Mouse (Mus musculus): ENCODE measurements around the gene Trabd2b. TPM values are rescaled to one million over a fixed set of nuclear protein-coding genes. Genes with fewer than 3 reads are reported as not detected.

Trabd2b gene
- polyA plus RNA-seq, 1 experiment from 2014 or later, result 5.7 TPM

DNA sequence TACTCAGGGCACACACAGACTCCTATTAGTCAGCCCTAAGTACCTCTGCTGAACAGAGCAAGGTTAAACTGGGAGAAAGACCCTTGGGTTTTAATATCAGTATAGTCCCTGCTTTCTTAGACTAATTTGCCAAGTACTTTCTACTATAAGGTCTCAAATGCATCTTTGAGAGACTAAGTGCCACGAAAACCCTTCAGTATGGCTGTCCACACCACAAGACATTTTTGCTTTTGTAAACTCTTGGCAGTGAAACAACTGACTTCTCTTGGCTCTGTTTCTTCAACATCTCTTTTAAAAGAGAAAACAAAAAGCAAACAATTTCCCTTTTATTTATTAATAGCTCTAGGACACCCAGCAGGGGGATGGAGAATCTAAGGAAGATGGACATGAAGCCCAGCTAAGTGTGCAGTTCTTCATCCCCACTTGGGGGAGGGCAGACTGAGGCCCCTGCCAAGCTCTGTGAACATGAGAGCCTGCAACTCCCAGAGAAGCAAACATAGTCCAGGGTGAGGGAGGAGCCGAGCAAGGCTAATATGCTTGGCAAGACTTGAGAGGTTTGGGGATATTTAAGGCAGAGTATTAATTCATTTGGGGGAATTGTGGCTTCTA, 18.9 kb upstream of the Trabd2b start:
- no peaks in the 10 kb centered on the region for H3K36me3 ChIP-seq (ENCODE audit: insufficient read depth, low read length)
- H3K9me3 ChIP-seq (ENCODE audit: low read length), result no peaks in the 10 kb centered on the region
- no peaks in the 10 kb centered on the region for H3K4me1 ChIP-seq (ENCODE audit: insufficient read depth, low read length)
- no peak overlapping the region for H3K9ac ChIP-seq (replicated peaks; ENCODE audit: low read length)
- 75% methylated on average over 2 of the region's 2 CpGs for WGBS
- H3K27me3 ChIP-seq (ENCODE audit: insufficient read depth, low read length), result no peaks in the 10 kb centered on the region
- H3K27ac ChIP-seq (ENCODE audit: low read length), result no peak overlapping the region
- H3K4me3 ChIP-seq (ENCODE audit: low read length), result no peak overlapping the region
- H3K4me2 ChIP-seq (replicated peaks; ENCODE audit: low read depth, low read length), result no peak overlapping the region
- no peak for ATAC-seq (ENCODE audit: low FRiP score, low TSS enrichment)

DNA sequence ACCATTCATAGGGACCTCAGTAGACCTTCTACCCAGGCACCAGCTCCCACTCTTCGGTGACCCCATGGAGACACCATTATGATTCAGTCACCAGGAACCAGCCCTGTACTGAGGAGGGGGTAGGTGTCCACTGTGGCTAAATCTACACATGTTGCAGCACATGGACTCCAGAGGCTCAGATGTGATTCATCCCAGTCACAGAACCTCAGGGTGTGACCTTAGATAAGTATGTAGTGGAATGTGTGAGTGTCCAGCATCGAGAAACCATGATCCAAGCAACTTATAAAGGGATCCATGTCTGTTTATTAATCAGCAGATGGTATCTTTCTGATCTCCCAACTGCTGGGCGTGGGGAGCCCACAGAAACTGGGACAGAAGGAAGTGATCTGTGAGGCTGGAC, 18.2 kb upstream of the Trabd2b start:
- H3K27me3 ChIP-seq (ENCODE audit: insufficient read depth, low read length), result no peaks in the 10 kb centered on the region
- no peak overlapping the region for H3K4me3 ChIP-seq (ENCODE audit: low read length)
- no peak overlapping the region for H3K9ac ChIP-seq (replicated peaks; ENCODE audit: low read length)
- H3K4me2 ChIP-seq (replicated peaks; ENCODE audit: low read depth, low read length), result no peak overlapping the region
- no peak overlapping the region for H3K27ac ChIP-seq (ENCODE audit: low read length)
- H3K36me3 ChIP-seq (ENCODE audit: insufficient read depth, low read length), result no peaks in the 10 kb centered on the region
- no peaks in the 10 kb centered on the region for H3K4me1 ChIP-seq (ENCODE audit: insufficient read depth, low read length)
- H3K9me3 ChIP-seq (ENCODE audit: low read length), result no peaks in the 10 kb centered on the region
- no peak for ATAC-seq (ENCODE audit: low FRiP score, low TSS enrichment)
- WGBS, result 82% methylated on average over 3 of the region's 3 CpGs

GRCm38 (mm10) chr4:114389653-114390052, 16.9 kb upstream of the Trabd2b start:
- Histone ChIP-seq H3K36me3 (ENCODE audit: insufficient read depth, low read length) (no peaks in the 10 kb centered on the region), H3K27ac (ENCODE audit: low read length) (no peak overlapping the region), H3K9ac (replicated peaks; ENCODE audit: low read length) (no peak overlapping the region), H3K9me3 (ENCODE audit: low read length) (no peaks in the 10 kb centered on the region), H3K4me2 (replicated peaks; ENCODE audit: low read depth, low read length) (no peak overlapping the region), H3K4me1 (ENCODE audit: insufficient read depth, low read length) (no peaks in the 10 kb centered on the region), H3K27me3 (ENCODE audit: insufficient read depth, low read length) (no peaks in the 10 kb centered on the region), H3K4me3 (ENCODE audit: low read length) (no peak overlapping the region)
- ATAC-seq (ENCODE audit: low FRiP score, low TSS enrichment), result no peak

GRCm38 (mm10) chr4:114397625-114398024, 8.9 kb upstream of the Trabd2b start:
- Histone ChIP-seq H3K27ac (ENCODE audit: low read length) (no peak overlapping the region), H3K9me3 (ENCODE audit: low read length) (no peaks in the 10 kb centered on the region), H3K36me3 (ENCODE audit: insufficient read depth, low read length) (no peaks in the 10 kb centered on the region), H3K9ac (replicated peaks; ENCODE audit: low read length) (no peak overlapping the region), H3K4me3 (ENCODE audit: low read length) (no peak overlapping the region), H3K4me2 (replicated peaks; ENCODE audit: low read depth, low read length) (no peak overlapping the region), H3K4me1 (ENCODE audit: insufficient read depth, low read length) (peaks cover 12% of the 10 kb centered on the region; the same call in 1 of the 2 replicates), H3K27me3 (ENCODE audit: insufficient read depth, low read length) (peaks cover 7% of the 10 kb centered on the region; the same call in 1 of the 2 replicates)
- no peak for ATAC-seq (ENCODE audit: low FRiP score, low TSS enrichment)

- Histone ChIP-seq H3K36me3 (ENCODE audit: insufficient read depth, low read length) (no peaks in the 10 kb centered on the region), H3K4me2 (replicated peaks; ENCODE audit: low read depth, low read length) (no peak overlapping the region), H3K4me3 (ENCODE audit: low read length) (no peak overlapping the region), H3K4me1 (ENCODE audit: insufficient read depth, low read length) (peaks cover 15% of the 10 kb centered on the region; the same call in 1 of the 2 replicates), H3K27ac (ENCODE audit: low read length) (no peak overlapping the region), H3K27me3 (ENCODE audit: insufficient read depth, low read length) (peaks cover 17% of the 10 kb centered on the region; the same call in 1 of the 2 replicates), H3K9ac (replicated peaks; ENCODE audit: low read length) (no peak overlapping the region), H3K9me3 (ENCODE audit: low read length) (no peaks in the 10 kb centered on the region)
- no peak for ATAC-seq (ENCODE audit: low FRiP score, low TSS enrichment)
- WGBS, result 65% methylated on average over 3 of the region's 3 CpGs
Measured at GRCm38 (mm10) chr4:114399821-114400220, 6.7 kb upstream of the Trabd2b start.

- Histone ChIP-seq H3K4me2 (replicated peaks; ENCODE audit: low read depth, low read length) (no peak overlapping the region), H3K27ac (ENCODE audit: low read length) (no peak overlapping the region), H3K4me1 (ENCODE audit: insufficient read depth, low read length) (peaks cover 25% of the 10 kb centered on the region; the same call in 1 of the 2 replicates), H3K27me3 (ENCODE audit: insufficient read depth, low read length) (peaks cover 19% of the 10 kb centered on the region; the same call in 1 of the 2 replicates), H3K9ac (replicated peaks; ENCODE audit: low read length) (no peak overlapping the region), H3K36me3 (ENCODE audit: insufficient read depth, low read length) (no peaks in the 10 kb centered on the region), H3K9me3 (ENCODE audit: low read length) (no peaks in the 10 kb centered on the region), H3K4me3 (ENCODE audit: low read length) (no peak overlapping the region)
- ATAC-seq (ENCODE audit: low FRiP score, low TSS enrichment), result peak; percentile 62
- 36% methylated on average over 7 of the region's 7 CpGs for WGBS
Measured at GRCm38 (mm10) chr4:114401993-114402731, 4.4 kb upstream of the Trabd2b start.

DNA sequence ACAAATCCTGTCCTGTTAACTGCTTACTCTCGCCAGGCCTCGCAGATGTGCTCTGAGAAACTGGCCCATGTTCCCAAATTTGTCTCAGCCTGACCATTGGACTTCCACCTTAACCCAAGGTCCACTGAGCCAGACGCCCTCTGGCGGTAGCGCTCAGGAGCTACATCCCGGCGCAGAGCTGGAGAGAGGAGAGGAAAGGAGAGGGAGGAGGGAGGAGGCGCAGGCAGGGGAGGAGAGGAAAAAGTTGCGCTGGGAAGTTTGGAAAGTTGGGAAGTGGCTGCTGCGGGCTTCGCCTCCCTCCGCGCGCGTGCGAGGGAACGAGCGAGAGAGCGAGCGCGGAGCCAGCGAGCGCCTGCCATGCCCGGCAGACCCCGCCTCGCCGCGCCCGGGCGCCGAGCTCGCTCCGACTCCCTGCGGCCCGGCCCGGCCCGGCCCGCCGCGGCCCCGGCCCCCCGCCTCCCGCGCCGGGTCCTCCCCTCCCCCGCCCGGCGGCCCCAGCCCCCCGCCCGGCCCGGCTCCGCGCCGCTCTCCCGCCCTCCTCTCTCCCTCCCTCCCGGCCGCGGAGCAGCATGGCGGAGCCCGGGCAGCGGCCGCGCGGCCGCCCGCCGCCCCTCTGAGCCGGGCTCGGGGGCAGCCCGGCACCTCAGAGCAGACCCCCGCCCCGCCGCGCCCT, 706 bp upstream of the Trabd2b start:
- Histone ChIP-seq H3K36me3 (ENCODE audit: insufficient read depth, low read length) (no peaks in the 10 kb centered on the region), H3K9me3 (ENCODE audit: low read length) (no peaks in the 10 kb centered on the region), H3K4me2 (replicated peaks; ENCODE audit: low read depth, low read length) (peak overlapping the region; percentile 94), H3K4me3 (ENCODE audit: low read length) (peak overlapping the region; percentile 81), H3K27me3 (ENCODE audit: insufficient read depth, low read length) (peaks cover 21% of the 10 kb centered on the region; the same call in 1 of the 2 replicates), H3K9ac (replicated peaks; ENCODE audit: low read length) (peak overlapping the region; percentile 87), H3K27ac (ENCODE audit: low read length) (peak overlapping the region; percentile 94), H3K4me1 (ENCODE audit: insufficient read depth, low read length) (peaks cover 60% of the 10 kb centered on the region)
- ATAC-seq (ENCODE audit: low FRiP score, low TSS enrichment), result peak; percentile 63
- WGBS, result 1% methylated on average over 29 of the region's 74 CpGs

GRCm38 (mm10) chr4:114407516-114407915, 992 bp downstream of the Trabd2b start:
- WGBS, result 52% methylated on average over 3 of the region's 3 CpGs

DNA sequence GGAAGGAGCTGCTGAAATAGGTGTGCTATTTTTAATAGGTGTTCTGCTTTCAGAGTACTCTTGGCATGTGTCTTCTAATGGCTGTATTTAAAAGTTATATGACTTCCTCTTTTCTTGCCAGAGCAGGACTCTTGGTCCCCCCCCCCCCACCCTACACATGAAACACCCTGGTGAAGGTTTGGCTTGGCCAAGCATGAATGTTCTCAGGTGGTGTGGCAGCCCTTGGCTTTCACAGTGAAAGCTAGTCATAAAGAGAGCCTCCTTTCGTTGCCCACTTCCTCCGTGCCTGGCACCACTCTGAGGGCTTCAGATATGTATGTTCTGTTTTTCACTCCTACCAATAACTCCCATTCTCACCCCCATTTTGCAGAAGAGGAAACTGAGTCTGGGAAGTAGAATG, 1.8 kb downstream of the Trabd2b start:
- Histone ChIP-seq H3K4me1 (ENCODE audit: insufficient read depth, low read length) (peaks cover 58% of the 10 kb centered on the region), H3K27me3 (ENCODE audit: insufficient read depth, low read length) (peaks cover 21% of the 10 kb centered on the region; the same call in 1 of the 2 replicates), H3K27ac (ENCODE audit: low read length) (peak overlapping the region; percentile 48; the same call in 1 of the 2 replicates), H3K9me3 (ENCODE audit: low read length) (no peaks in the 10 kb centered on the region), H3K4me2 (replicated peaks; ENCODE audit: low read depth, low read length) (peak overlapping the region; percentile 94), H3K9ac (replicated peaks; ENCODE audit: low read length) (peak overlapping the region; percentile 37; the same call in 1 of the 2 replicates), H3K36me3 (ENCODE audit: insufficient read depth, low read length) (no peaks in the 10 kb centered on the region), H3K4me3 (ENCODE audit: low read length) (peak overlapping the region; percentile 81)
- 72% methylated on average over 2 of the region's 2 CpGs for WGBS
- no peak for ATAC-seq (ENCODE audit: low FRiP score, low TSS enrichment)

More at GRCm38 (mm10) chr4:114407516-114407915, 992 bp downstream of the Trabd2b start:
- Histone ChIP-seq H3K9me3 (ENCODE audit: low read length) (no peaks in the 10 kb centered on the region), H3K4me3 (ENCODE audit: low read length) (peak overlapping the region; percentile 81), H3K4me1 (ENCODE audit: insufficient read depth, low read length) (peaks cover 62% of the 10 kb centered on the region), H3K4me2 (replicated peaks; ENCODE audit: low read depth, low read length) (peak overlapping the region; percentile 94), H3K27me3 (ENCODE audit: insufficient read depth, low read length) (peaks cover 21% of the 10 kb centered on the region; the same call in 1 of the 2 replicates), H3K36me3 (ENCODE audit: insufficient read depth, low read length) (no peaks in the 10 kb centered on the region), H3K9ac (replicated peaks; ENCODE audit: low read length) (peak overlapping the region; percentile 87), H3K27ac (ENCODE audit: low read length) (no peak overlapping the region; the same call in 1 of the 2 replicates)
- ATAC-seq (ENCODE audit: low FRiP score, low TSS enrichment), result no peak
